20 mouse cellular contexts compared by ENCODE assay signal in the genomic region with DNA sequence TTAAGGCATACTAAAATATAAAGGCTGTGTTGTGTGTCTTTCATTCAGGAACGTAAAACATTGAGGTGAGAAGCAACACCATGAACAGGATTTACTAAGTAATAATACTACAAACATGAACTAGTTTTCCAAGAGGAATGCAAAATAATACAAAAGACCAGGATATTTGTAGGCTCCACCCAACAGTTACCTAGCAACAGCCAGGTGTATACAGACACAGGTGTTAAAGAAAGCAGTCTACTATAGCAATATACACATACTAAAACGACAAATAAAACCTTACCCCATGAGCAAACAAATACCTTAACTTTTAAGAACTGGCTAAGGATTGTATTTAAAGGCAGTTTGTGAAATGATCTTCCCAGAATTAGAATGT. TPM values are rescaled to one million over a fixed set of nuclear protein-coding genes. Genes with fewer than 3 reads are reported as not detected.
DNase-seq lines count a peak whose midpoint lies in the region; ATAC-seq and TF ChIP-seq lines count a peak whose summit lies in the region.
"Had no signal": no experiment of that assay in that cellular context is flagged by ENCODE, and none has a peak within 500 bp of the region (broad histone marks: within the 10 kb centered on the region; RNA-seq: fewer than 3 reads in every experiment).

No protein-coding gene starts in this region.

- TF ChIP-seq POLR2A in lung, adult 2 months (IDR thresholded peaks at IDR 0.05; ENCODE audit: borderline replicate concordance, extremely low read depth, low read depth, low read length) = no peak

- H3K27ac ChIP-seq in heart, embryonic 12.5 days (ENCODE audit: poor library complexity, severe bottlenecking) = no peak overlapping the region
- H3K27ac ChIP-seq in lung, embryonic 15.5 days = 0 out of 2 replicates have a peak overlapping the region, but pooled peaks have one; percentile 33
- H3K27ac ChIP-seq in stomach, embryonic 14.5 days (ENCODE audit: low read length) = no peak overlapping the region
- H3K27ac ChIP-seq: embryonic facial prominence, embryonic 10.5 days; hindbrain, postnatal 0 days; limb, embryonic 10.5 days; midbrain, embryonic 12.5 days had no signal

- no peak overlapping the region for H3K9ac ChIP-seq in heart, embryonic 12.5 days
- no peak overlapping the region for H3K9ac ChIP-seq in lung, embryonic 15.5 days
- no peak overlapping the region for H3K9ac ChIP-seq in stomach, embryonic 14.5 days (replicated peaks; ENCODE audit: low read depth, low read length)
- H3K9ac ChIP-seq: lung, embryonic 14.5 days; midbrain, embryonic 12.5 days had no signal

- H3K27me3 ChIP-seq in heart, embryonic 12.5 days (replicated peaks) = no peaks in the 10 kb centered on the region
- H3K27me3 ChIP-seq in lung, embryonic 15.5 days = no peaks in the 10 kb centered on the region
- no peaks in the 10 kb centered on the region for H3K27me3 ChIP-seq in stomach, embryonic 14.5 days (ENCODE audit: control insufficient read depth, insufficient read depth, low read length)
- H3K27me3 ChIP-seq: CH12.LX; midbrain, embryonic 12.5 days had no signal

- no peak for ATAC-seq in heart, embryonic 12.5 days (ENCODE audit: insufficient number of reproducible peaks, low FRiP score)
- ATAC-seq in lung, embryonic 15.5 days (ENCODE audit: borderline replicate concordance, extremely low read depth, low FRiP score, low TSS enrichment) = no peak
- no peak for ATAC-seq in stomach, embryonic 14.5 days (ENCODE audit: insufficient number of reproducible peaks, insufficient read depth, low FRiP score, low read depth)
- ATAC-seq: hindbrain, postnatal 0 days had no signal

- no peak for DNase-seq in heart, postnatal 36 days
- no peak for DNase-seq in lung, adult 2 months
- peak; percentile 80 for DNase-seq in large intestine, adult 2 months (ENCODE audit: low read depth, low spot score)
- DNase-seq in urinary bladder, postnatal 25 days (ENCODE audit: low spot score) = no peak
- no peak for DNase-seq in adrenal gland, adult 18-20 months (ENCODE audit: low spot score in 2 of 2)
- DNase-seq: cerebellum, adult 9-10 months had no signal

- H3K4me1 ChIP-seq in heart, embryonic 12.5 days (replicated peaks) = peaks cover 60% of the 10 kb centered on the region
- H3K4me1 ChIP-seq in lung, embryonic 15.5 days = peaks cover 55% of the 10 kb centered on the region
- peaks cover 40% of the 10 kb centered on the region for H3K4me1 ChIP-seq in lung, adult 2 months (ENCODE audit: control insufficient read depth, insufficient read depth, low read length)
- H3K4me1 ChIP-seq in stomach, embryonic 14.5 days (ENCODE audit: control insufficient read depth, insufficient read depth, low read length) = peaks cover 26% of the 10 kb centered on the region; the same call in 1 of the 2 replicates

- no peaks in the 10 kb centered on the region for H3K36me3 ChIP-seq in heart, embryonic 12.5 days
- 0 out of 2 replicates have a peak, but pooled peaks cover 4% of the 10 kb centered on the region for H3K36me3 ChIP-seq in lung, embryonic 15.5 days
- H3K36me3 ChIP-seq in stomach, embryonic 14.5 days (ENCODE audit: control insufficient read depth, insufficient read depth, low read length) = no peaks in the 10 kb centered on the region
- H3K36me3 ChIP-seq: midbrain, embryonic 12.5 days had no signal

- WGBS in heart, embryonic 12.5 days = 83% methylated on average over 2 of the region's 2 CpGs
- 74% methylated on average over 2 of the region's 2 CpGs for WGBS in lung, embryonic 15.5 days
- 59% methylated on average over 2 of the region's 2 CpGs for WGBS in lung, adult 2 months
- 26% methylated on average over 2 of the region's 2 CpGs for WGBS in large intestine, adult 2 months
- 64% methylated on average over 2 of the region's 2 CpGs for WGBS in stomach, embryonic 14.5 days

- TF ChIP-seq CTCF in lung, adult 2 months (IDR thresholded peaks at IDR 0.05; ENCODE audit: insufficient read depth, low read length) = no peak

- H3K4me2 ChIP-seq in heart, embryonic 12.5 days = peak overlapping the region; percentile 13; the same call in 1 of the 2 replicates
- no peak overlapping the region for H3K4me2 ChIP-seq in lung, embryonic 15.5 days
- H3K4me2 ChIP-seq in stomach, embryonic 14.5 days (replicated peaks; ENCODE audit: low read depth, low read length) = 0 out of 2 replicates have a peak overlapping the region, but pooled peaks have one; percentile 3
- H3K4me2 ChIP-seq: lung, embryonic 14.5 days; midbrain, embryonic 12.5 days had no signal

- H3K9me3 ChIP-seq in heart, embryonic 12.5 days (replicated peaks) = no peaks in the 10 kb centered on the region
- H3K9me3 ChIP-seq in lung, embryonic 15.5 days = no peaks in the 10 kb centered on the region
- no peaks in the 10 kb centered on the region for H3K9me3 ChIP-seq in stomach, embryonic 14.5 days (ENCODE audit: control insufficient read depth, low read depth, low read length)
- H3K9me3 ChIP-seq: embryonic facial prominence, embryonic 10.5 days; limb, embryonic 10.5 days; midbrain, embryonic 12.5 days had no signal

- no peak overlapping the region for H3K4me3 ChIP-seq in heart, embryonic 12.5 days
- H3K4me3 ChIP-seq in lung, embryonic 15.5 days = no peak overlapping the region
- no peak overlapping the region for H3K4me3 ChIP-seq in lung, adult 2 months (replicated peaks; ENCODE audit: extremely low read depth, low read depth, low read length)
- no peak overlapping the region for H3K4me3 ChIP-seq in stomach, embryonic 14.5 days (ENCODE audit: low read depth, low read length)
- H3K4me3 ChIP-seq: embryonic facial prominence, embryonic 10.5 days; limb, embryonic 10.5 days; midbrain, embryonic 12.5 days had no signal

- intact Hi-C loops in heart, postnatal 36 days (cut with DNase I) = no loop called here

RNA-seq across cellular contexts. Expression of gene Vapa, which starts 5.1 kb away (rescaled TPM):
- 186 and 190 TPM in 2 replicates for polyA plus RNA-seq in heart, embryonic 12.5 days (2016; fragmentation: Nextera tagmentation; extraction: Ambion mirVana)
- 10 to 100 TPM; 76.3 to 86.5 TPM for total RNA-seq in heart, postnatal 36 days (2021)
- 191 and 196 TPM in 2 replicates for polyA plus RNA-seq in lung, embryonic 15.5 days (2015; fragmentation: Nextera tagmentation; extraction: Ambion mirVana)
- polyA plus RNA-seq in lung, adult 2 months (2012; rRNA removed) = 40.3 and 68.3 TPM in 2 replicates
- 23.5 and 32.6 TPM in 2 replicates for polyA plus RNA-seq in large intestine, adult 2 months (2012; rRNA removed)
- polyA plus RNA-seq in stomach, embryonic 14.5 days (2014; fragmentation: Nextera tagmentation; extraction: Ambion mirVana) = 182 and 194 TPM in 2 replicates
- 100 to 1,000 TPM; 138 to 182 TPM for total RNA-seq in adrenal gland, adult 18-20 months (2021)

RNA-seq across cellular contexts. Expression of gene Txndc2, which starts 33.7 kb away (rescaled TPM):
- 0.10 TPM in 1 of 2 replicates, not detected in the other for polyA plus RNA-seq in heart, embryonic 12.5 days (2016; fragmentation: Nextera tagmentation; extraction: Ambion mirVana)
- not detected for total RNA-seq in heart, postnatal 36 days (2021)
- not detected in 2 replicates for polyA plus RNA-seq in lung, embryonic 15.5 days (2015; fragmentation: Nextera tagmentation; extraction: Ambion mirVana)
- polyA plus RNA-seq in lung, adult 2 months (2012; rRNA removed) = 0.06 and 0.09 TPM in 2 replicates
- polyA plus RNA-seq in large intestine, adult 2 months (2012; rRNA removed) = not detected in 2 replicates
- 0.14 TPM in 1 of 2 replicates, not detected in the other for polyA plus RNA-seq in stomach, embryonic 14.5 days (2014; fragmentation: Nextera tagmentation; extraction: Ambion mirVana)
- total RNA-seq in adrenal gland, adult 18-20 months (2021) = 10 to 100 TPM in 1 of 2 experiments, 1 to 10 TPM in 1; 2.7 to 26.0 TPM
- total RNA-seq: CH12.LX; common myeloid progenitor, adult 5-6 weeks; gastrocnemius, adult 18-20 months; granulocyte monocyte progenitor cell, adult 5-6 weeks; hematopoietic stem cell, adult 5-6 weeks; hindbrain, postnatal 0 days had no signal
- polyA plus RNA-seq: limb, embryonic 10.5 days; small intestine, adult 2 months had no signal
